Mouse (Mus musculus) spleen, embryonic (tissue): ENCODE measurements around the gene Epb41l2.

ENCODE experiments used
- CTCF ChIA-PET: fragments of 350-600 bp; sonication (Branson Sonifier 250); formaldehyde crosslinking; loops from one replicate; lab custom pipeline; 2022; lab: Charles Lee

Epb41l2 gene

DNA sequence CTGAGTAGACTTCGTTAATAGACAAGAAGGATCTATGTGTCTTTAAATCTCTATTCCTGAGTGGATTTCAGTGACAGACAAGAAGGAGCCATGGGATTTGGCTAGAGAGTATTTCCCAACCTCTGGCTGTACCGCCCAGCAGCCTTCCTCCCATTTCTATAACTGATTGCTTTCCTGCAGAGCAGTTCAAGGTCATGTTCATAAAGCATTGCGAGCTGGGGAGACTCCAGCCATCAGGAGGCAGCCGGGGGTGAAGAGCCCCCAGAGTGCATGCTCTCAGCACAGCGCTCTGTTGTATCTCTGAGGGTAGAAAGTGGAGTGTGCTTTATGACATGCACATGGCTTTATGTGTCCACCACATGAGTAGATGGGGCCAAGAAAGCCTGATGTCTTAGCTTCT is 123.2 kb downstream of the Epb41l2 start:
- CTCF ChIA-PET = interaction anchor here (0.6 kb wide), 1 partner anchor 958 kb away, joined by 4 read pairs; no protein-coding TSS in a partner anchor

DNA sequence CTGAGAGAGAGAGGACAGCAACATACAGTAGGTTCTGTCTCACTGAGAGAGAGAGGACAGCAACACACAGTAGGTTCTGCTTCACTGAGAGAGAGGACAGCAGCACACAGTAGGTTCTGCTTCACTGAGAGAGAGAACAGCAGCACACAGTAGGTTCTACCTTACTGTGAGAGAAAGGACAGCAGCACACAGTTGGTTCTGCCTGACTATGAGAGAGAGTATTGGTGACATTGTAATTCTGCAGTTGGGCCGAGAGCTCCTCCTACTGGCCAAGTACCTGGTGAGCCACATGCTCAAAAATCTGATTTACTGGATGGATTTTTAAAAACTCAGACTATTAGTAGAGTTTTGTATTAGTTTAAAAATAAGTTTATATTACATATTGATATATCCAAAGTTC is 128.9 kb downstream of the Epb41l2 start:
- CTCF ChIA-PET = interaction anchor here (0.7 to 1.1 kb wide), 2 partner anchors 218 to 259 kb away, joined by 3 read pairs; no protein-coding TSS in a partner anchor

DNA sequence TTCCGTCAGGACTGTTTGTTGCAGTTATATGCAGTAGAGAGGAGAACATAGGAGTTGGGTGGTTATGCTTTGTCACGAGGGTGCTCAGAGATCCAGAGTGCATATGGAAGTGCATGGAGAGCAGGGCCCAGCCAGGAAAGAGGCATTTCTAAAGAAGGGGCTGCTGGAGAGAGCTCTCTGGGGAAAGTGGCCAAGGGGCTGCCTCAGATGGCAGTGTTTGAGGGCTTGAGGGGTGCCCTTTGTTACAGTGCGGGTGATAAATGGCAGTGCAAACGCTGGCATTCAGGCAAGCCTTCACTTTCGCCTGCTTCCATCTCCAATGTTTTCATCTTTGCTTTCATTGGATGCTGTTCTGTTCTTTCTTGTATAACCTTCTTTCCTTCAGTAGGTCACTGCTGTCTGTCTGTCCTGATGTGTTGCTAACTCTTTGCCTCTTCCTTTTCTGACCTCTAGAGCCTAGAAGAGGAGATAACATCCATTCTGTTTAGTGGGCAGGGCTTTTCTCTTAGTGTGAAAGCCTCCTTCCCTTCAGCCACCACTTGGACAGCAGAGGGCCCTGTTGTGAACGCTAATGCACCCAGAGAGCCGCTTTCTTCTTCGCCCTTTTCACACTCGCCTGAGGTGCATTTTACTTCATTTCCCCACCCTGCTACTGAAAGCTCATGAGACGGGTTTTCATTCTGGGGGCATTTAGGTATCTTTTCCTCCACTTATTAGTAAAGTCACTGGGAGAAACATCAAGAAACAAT is 139.9 kb downstream of the Epb41l2 start:
- CTCF ChIA-PET = no interaction called here

GRCm38 (mm10) chr10:25503250-25503649 is 143.7 kb downstream of the Epb41l2 start:
- CTCF ChIA-PET = no interaction called here

GRCm38 (mm10) chr10:25513821-25514220 is 154.2 kb downstream of the Epb41l2 start:
- CTCF ChIA-PET = no interaction called here

DNA sequence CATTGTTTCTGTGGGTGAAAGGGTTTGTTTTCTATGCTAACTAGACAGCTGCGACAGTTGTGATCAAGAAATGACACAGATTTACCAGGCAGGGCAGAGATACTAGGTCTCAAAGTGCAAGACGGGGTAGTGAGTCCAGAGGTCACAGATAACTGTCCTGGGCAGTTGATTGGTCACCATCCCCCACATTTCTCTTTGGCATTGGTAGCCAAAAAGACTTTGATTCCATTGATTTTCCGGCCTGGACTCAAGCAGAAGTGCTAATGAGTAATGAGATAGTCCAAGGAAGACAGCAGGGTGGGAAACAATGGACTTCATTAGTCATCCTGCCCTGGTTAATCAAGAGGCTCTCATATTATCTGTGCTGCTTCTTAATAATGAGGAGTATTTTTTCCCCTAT is 160.4 kb downstream of the Epb41l2 start:
- CTCF ChIA-PET = no interaction called here

DNA sequence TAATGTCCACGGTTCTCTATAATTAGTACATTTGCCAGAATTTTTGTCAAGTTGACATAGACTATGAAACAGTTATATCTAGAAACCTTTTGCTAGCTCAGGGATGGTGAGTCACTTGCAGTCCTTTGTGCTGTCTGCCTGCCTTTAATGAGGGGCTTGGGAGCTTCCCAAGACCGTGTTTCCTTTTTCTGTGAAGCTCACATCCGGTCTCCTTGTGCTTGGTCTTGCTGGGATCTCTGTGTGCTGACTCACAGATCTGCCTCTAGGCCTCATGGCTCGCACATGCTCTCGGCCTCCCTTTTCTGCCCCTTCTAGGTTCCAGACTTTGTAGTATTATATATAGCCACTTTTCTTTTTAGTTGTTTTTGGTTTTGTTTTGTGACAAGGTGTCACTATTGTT is 160.8 kb downstream of the Epb41l2 start:
- CTCF ChIA-PET = no interaction called here

- CTCF ChIA-PET = no interaction called here
Measured at GRCm38 (mm10) chr10:25523727-25524126, 164.1 kb downstream of the Epb41l2 start.

GRCm38 (mm10) chr10:25526156-25526555 is 166.6 kb downstream of the Epb41l2 start:
- CTCF ChIA-PET = no interaction called here

GRCm38 (mm10) chr10:25526622-25527021 is 167.0 kb downstream of the Epb41l2 start:
- CTCF ChIA-PET = no interaction called here

DNA sequence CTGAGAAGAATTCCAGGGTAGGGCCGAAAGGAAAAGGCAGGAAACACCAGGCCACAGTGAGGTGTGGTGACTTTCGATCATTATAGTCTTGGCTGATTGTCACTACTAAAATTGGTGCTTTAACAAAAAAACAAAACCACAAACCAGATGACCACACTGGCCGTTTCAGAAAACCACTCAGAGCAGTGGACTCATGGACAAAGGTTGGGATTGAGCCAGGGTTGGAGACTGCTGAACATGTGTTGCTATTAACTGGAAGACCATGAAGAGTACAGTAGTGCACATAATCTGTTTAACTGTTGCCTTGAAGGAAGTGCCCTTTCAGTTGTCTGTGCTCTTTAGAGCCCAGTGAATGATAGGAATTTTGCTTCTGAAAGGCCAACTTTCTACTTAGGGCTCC is 167.5 kb downstream of the Epb41l2 start:
- CTCF ChIA-PET = no interaction called here

DNA sequence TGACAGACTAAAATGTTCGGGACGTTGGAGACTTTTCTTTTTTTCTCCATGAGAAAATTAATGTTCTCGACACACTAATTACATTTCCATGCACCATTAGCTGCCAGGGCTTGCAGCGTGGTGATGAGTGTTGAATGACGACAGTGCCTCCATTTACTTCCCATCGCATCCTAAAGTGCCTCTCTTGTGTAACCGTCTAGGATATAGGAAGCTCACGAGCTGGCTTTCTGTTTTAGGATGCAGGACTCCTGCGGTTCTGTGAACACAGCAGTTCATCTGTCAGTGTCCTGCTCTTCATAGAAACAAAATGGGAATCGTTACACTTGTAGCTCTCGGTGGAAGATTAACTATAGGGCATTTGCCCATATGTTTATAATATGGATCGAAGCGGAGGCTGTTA is 171.7 kb downstream of the Epb41l2 start:
- CTCF ChIA-PET = interaction anchor here (0.7 kb wide), 1 partner anchor 27 kb away, joined by 6 read pairs; no protein-coding TSS in a partner anchor

- CTCF ChIA-PET = no interaction called here
Measured at GRCm38 (mm10) chr10:25533105-25533504, 173.5 kb downstream of the Epb41l2 start.

DNA sequence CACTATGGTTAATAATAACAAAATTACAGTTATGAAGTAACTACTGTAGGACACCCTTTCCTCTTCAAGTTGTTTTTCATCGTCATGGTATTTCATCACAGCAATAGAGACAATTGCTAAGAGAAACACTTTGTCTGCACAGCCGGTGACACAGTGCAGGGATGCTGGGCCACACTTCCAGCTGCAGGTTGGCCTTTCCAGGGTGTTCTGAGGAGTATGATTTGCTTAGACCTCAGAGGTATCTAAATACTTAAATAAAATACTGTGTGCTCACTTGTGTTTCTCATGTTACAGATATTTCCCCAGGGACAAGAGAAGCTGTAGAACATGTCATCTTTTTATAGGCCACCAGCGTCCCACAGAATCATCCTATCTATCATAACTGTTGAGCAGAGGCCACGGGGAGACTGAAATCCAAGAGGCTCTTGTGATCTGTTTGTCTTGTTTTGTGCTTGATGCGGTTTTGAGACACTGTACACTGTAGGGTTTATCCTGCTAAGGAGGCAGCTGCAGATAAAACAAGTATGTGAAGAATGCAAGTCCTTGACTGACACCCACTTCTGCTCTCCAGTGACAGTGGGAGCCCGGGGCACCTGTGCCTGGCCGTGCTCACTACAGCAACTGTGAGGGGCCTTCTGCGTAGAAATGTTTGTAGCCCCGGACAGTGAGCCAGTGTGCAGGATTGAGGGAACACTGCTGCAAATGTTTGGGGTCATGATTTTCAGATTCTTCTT is 174.1 kb downstream of the Epb41l2 start:
- CTCF ChIA-PET = no interaction called here

DNA sequence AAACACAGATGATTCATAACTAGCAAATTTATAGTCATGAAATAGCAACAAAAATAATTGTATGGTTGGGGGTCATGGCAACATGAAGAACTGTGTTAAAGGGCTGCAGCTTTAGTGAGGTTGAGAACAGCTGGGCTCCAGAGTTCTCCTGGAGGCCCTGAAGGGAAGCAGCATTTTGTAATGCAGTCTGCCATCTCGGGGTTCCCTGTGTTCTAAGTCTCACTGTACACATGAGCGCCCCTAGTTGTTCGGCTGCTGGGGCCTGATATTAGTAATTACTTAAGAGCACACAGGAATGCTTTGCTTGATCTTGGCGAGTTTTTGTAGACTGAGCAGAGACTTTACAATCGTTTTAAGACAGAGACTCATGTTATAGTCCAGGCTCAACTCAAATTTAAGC is 174.9 kb downstream of the Epb41l2 start:
- CTCF ChIA-PET = no interaction called here

DNA sequence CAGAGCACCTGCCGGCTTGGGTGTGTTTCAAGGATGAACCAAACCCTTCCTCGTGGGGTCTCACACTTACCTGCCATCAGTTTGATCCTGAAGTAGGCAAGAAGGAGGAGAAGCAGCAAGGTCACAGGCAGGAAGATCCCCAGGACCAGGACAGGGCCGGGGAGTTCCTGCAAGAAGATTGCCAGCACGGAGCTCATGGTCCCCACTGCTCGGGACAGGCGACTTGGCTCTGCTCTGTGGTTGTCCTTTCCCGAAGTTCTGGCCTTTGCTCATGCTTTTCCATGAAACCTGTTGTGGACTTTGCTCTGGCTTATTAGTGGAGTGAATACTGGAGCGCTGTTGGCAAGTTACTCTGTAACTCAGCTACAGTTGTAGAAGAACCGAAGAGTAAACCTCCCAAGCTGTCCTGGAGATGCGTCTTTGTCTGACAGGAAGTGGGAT is 176.3 kb downstream of the Epb41l2 start, which contains the start of gene Smlr1:
TSS of gene Smlr1 (minus strand) at position 377 of the 441 bp plus-strand sequence.
- CTCF ChIA-PET = no interaction called here

GRCm38 (mm10) chr10:25536621-25537020 is 177.0 kb downstream of the Epb41l2 start:
- CTCF ChIA-PET = no interaction called here

GRCm38 (mm10) chr10:25538738-25539137 is 179.1 kb downstream of the Epb41l2 start:
- CTCF ChIA-PET = no interaction called here

DNA sequence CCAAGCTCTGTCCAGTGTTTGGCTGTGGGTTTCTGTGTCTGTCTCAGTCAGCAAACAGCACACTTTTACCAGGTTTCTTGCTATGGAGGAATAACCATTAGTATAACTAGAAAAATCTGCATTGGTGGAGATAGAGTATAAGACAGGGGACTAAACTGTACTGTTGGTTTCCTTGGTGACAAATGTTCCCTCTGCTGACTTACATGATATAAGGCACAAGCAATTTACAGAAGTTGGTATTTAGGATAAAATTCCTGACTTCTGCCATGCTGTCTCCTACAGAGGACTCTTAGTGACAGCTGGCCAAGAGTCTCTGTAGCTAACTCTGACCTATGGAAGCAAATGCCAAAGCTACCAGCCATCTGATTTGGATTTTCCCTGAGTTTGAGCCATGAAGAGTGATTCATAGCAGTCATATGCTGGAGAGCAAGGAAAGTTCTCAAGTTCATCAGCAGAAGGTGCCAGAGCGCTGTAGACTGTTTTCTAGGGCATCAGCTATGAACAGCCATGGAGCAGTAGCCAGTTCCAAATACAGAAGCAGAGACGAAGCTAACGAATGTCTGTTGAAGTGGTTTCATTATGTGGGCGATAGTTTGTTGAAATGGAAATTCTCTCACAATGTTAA is 179.7 kb downstream of the Epb41l2 start:
- CTCF ChIA-PET = no interaction called here

DNA sequence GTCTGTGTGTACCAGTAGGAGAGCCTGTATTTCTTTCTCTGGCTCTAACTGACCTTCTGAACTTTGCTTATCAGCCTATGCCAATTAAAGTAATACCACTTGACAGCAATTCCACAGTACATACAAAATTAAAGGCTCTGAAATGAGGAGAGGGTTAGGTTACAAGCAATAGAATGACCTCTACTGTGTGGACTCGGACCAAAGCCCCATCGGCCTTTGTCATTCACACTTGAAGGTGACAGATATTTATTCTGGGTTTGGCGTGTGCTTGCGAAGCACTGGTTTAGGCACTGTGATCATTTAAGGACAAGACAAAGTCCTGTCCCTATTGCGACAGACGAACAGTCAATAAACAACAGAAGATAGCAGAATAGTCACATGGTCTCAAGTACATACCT is 180.2 kb downstream of the Epb41l2 start:
- CTCF ChIA-PET = no interaction called here

DNA sequence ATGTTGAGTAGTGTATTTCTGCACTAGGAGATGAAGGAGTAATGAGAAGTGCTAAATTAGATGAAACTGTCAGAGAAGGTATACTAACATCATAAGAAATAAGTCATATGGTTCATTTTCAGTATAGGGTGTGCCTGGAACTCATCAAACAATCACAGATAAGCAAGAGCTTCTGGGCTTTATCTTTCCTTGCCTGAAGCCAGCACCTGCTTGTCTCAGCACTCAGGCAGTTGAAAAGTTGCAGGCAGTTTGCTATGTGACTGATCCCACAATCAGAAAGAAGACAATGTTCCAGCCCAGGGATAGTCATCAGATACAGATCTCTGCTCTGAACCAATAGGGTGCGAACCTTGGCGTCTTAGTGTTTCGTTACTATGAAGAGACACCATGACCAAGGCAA is 181.5 kb downstream of the Epb41l2 start:
- CTCF ChIA-PET = no interaction called here

DNA sequence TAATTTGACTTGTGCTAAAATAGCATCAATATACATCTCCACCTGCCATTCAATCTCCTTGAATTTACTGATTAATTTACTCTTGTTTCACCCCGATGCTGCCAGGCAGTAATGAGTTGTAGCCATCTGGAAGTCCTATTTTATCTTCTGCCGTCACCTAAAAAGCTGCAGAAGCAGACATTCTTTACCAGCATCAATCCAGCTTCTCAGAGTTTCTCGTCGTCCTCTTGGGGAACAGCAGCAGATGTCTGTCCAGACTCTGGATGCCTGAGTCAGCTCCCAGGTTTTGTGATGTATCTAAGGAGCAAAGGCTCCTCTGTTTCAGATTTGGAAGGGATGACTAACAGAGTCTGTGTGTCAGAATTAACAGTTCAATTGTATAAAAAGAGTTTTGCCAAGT is 193.3 kb downstream of the Epb41l2 start:
- CTCF ChIA-PET = no interaction called here
